Mouse (Mus musculus): ENCODE results near the gene Fdx1l. TPM values are rescaled to one million over a fixed set of nuclear protein-coding genes. Genes with fewer than 3 reads are reported as not detected.
A peak's percentile ranks its signal among the peaks of the same experiment; 100 is the strongest.

Gene Fdx1l
- polyA plus RNA-seq, 1 experiment = 20.9 TPM

DNA sequence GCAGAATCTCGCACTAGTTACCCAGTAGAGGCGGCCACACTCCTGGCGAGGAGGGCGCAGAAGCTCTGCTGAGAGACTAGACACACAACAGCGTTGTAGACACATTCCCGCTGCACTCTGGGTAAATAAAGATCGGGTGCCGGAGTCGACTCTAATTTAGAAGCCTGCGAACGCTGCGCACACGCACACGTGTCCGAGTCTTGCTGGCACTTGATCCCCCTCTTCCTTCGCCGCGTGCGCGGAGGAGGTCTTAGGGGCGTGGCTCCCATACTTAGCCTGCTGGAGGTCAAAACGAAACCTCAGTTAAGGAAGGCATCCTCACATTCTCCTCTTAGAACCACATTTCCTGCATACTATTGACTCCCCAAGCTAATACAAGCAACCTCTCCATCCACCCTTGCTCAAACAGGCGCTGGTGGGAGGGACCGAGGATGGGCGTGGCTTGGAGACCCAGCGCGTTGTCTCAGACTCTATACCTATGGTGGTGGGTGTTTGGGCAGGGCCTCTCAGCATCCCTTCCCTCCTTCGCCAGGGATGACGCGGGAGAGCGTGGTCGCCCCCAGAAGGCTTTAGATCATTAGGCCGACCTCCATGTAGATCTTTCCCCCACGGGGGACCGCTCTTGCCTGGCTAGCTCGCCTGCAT lies 42.0 kb downstream of the Fdx1l start:
- TF ChIP-seq POLR2A (IDR thresholded peaks at IDR 0.05; ENCODE audit: low read depth, low read length) = peak; percentile 55
- no peak for TF ChIP-seq CTCF (IDR thresholded peaks at IDR 0.05; ENCODE audit: borderline replicate concordance, insufficient read depth, low read length)
- Histone ChIP-seq H3K4me3 (ENCODE audit: insufficient read depth, low read length) (peak overlapping the region; percentile 49), H3K4me1 (ENCODE audit: control insufficient read depth, insufficient read depth, low read length) (no peaks in the 10 kb centered on the region), H3K27ac (ENCODE audit: insufficient read depth, low read length) (peak overlapping the region; percentile 34; the same call in 1 of the 2 replicates)

GRCm38 (mm10) chr9:21030781-21031250 lies 42.6 kb downstream of the Fdx1l start:
- no peaks in the 10 kb centered on the region for H3K4me1 ChIP-seq (ENCODE audit: control insufficient read depth, insufficient read depth, low read length)
- no peak for TF ChIP-seq CTCF (IDR thresholded peaks at IDR 0.05; ENCODE audit: borderline replicate concordance, insufficient read depth, low read length)
- no peak for TF ChIP-seq POLR2A (IDR thresholded peaks at IDR 0.05; ENCODE audit: low read depth, low read length)
- H3K4me3 ChIP-seq (ENCODE audit: insufficient read depth, low read length) = peak overlapping the region; percentile 49
- peak overlapping the region; percentile 34; the same call in 1 of the 2 replicates for H3K27ac ChIP-seq (ENCODE audit: insufficient read depth, low read length)

GRCm38 (mm10) chr9:21030055-21030600 lies 43.3 kb downstream of the Fdx1l start:
- Histone ChIP-seq H3K4me3 (ENCODE audit: insufficient read depth, low read length) (no peak overlapping the region), H3K4me1 (ENCODE audit: control insufficient read depth, insufficient read depth, low read length) (no peaks in the 10 kb centered on the region), H3K27ac (ENCODE audit: insufficient read depth, low read length) (no peak overlapping the region)
- no peak for TF ChIP-seq POLR2A (IDR thresholded peaks at IDR 0.05; ENCODE audit: low read depth, low read length)
- no peak for TF ChIP-seq CTCF (IDR thresholded peaks at IDR 0.05; ENCODE audit: borderline replicate concordance, insufficient read depth, low read length)

- no peak within 1 kb of the TSS for H3K27ac ChIP-seq (ENCODE audit: insufficient read depth, low read length)
- H3K4me3 ChIP-seq (ENCODE audit: insufficient read depth, low read length) = no peak within 1 kb of the TSS
- no peak for TF ChIP-seq POLR2A (IDR thresholded peaks at IDR 0.05; ENCODE audit: low read depth, low read length)
- TF ChIP-seq CTCF (IDR thresholded peaks at IDR 0.05; ENCODE audit: borderline replicate concordance, insufficient read depth, low read length) = peak; percentile 68
- no peaks in the 10 kb centered on the region for H3K4me1 ChIP-seq (ENCODE audit: control insufficient read depth, insufficient read depth, low read length)
These were observed 43.9 kb downstream of the Fdx1l start, which contains the start of gene Icam4 for GRCm38 (mm10) chr9:21029291-21030054. Gene Icam4, plus strand, starts transcription at chr9:21029373.

DNA sequence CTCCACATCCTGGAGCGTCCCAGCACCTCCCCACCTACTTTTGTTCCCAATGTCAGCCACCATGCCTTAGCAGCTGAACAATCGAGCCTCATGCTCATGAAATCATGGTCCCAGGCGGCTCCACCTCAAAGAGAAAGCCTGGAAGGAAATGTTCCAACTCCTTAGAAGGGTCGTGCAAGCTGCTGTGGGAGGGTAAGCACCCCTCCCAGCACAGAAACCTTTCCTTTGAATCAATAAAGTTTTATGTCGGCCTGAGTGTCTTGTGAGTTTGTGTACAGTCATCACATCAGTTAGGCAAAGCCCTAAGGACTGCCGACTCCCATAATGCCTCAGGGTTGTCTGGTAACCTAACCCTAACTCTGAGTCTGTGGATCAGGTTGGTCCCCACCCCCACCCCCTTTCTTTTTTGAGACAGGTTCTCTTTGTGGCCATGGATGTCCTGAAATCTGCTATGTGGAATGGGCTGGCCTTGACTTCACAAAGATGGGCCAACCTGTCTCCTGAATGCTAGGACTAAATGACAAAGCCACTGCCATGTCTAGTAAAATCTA lies 44.8 kb downstream of the Fdx1l start:
- Histone ChIP-seq H3K4me1 (ENCODE audit: control insufficient read depth, insufficient read depth, low read length) (no peaks in the 10 kb centered on the region), H3K4me3 (ENCODE audit: insufficient read depth, low read length) (no peak overlapping the region), H3K27ac (ENCODE audit: insufficient read depth, low read length) (no peak overlapping the region)
- no peak for TF ChIP-seq POLR2A (IDR thresholded peaks at IDR 0.05; ENCODE audit: low read depth, low read length)

DNA sequence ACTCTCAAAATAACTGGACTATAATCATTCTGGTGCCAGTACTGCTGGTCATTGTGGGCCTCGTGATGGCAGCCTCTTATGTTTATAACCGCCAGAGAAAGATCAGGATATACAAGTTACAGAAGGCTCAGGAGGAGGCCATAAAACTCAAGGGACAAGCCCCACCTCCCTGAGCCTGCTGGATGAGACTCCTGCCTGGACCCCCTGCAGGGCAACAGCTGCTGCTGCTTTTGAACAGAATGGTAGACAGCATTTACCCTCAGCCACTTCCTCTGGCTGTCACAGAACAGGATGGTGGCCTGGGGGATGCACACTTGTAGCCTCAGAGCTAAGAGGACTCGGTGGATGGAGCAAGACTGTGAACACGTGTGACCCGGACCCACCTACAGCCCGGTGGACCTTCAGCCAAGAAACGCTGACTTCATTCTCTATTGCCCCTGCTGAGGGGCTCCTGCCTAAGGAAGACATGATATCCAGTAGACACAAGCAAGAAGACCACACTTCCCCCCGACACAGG lies 45.6 kb downstream of the Fdx1l start:
- no peak overlapping the region for H3K4me3 ChIP-seq (ENCODE audit: insufficient read depth, low read length)
- TF ChIP-seq POLR2A (IDR thresholded peaks at IDR 0.05; ENCODE audit: low read depth, low read length) (no peak), CTCF (IDR thresholded peaks at IDR 0.05; ENCODE audit: borderline replicate concordance, insufficient read depth, low read length) (no peak)
- no peaks in the 10 kb centered on the region for H3K4me1 ChIP-seq (ENCODE audit: control insufficient read depth, insufficient read depth, low read length)
- no peak overlapping the region for H3K27ac ChIP-seq (ENCODE audit: insufficient read depth, low read length)

GRCm38 (mm10) chr9:21026849-21027248 lies 46.6 kb downstream of the Fdx1l start:
- no peak overlapping the region for H3K4me3 ChIP-seq (ENCODE audit: insufficient read depth, low read length)
- no peaks in the 10 kb centered on the region for H3K4me1 ChIP-seq (ENCODE audit: control insufficient read depth, insufficient read depth, low read length)
- no peak for TF ChIP-seq CTCF (IDR thresholded peaks at IDR 0.05; ENCODE audit: borderline replicate concordance, insufficient read depth, low read length)
- no peak for TF ChIP-seq POLR2A (IDR thresholded peaks at IDR 0.05; ENCODE audit: low read depth, low read length)
- no peak overlapping the region for H3K27ac ChIP-seq (ENCODE audit: insufficient read depth, low read length)

GRCm38 (mm10) chr9:21025258-21025810 lies 48.1 kb downstream of the Fdx1l start:
- no peak for TF ChIP-seq CTCF (IDR thresholded peaks at IDR 0.05; ENCODE audit: borderline replicate concordance, insufficient read depth, low read length)
- TF ChIP-seq POLR2A (IDR thresholded peaks at IDR 0.05; ENCODE audit: low read depth, low read length) = no peak
- Histone ChIP-seq H3K27ac (ENCODE audit: insufficient read depth, low read length) (no peak overlapping the region), H3K4me3 (ENCODE audit: insufficient read depth, low read length) (no peak overlapping the region), H3K4me1 (ENCODE audit: control insufficient read depth, insufficient read depth, low read length) (no peaks in the 10 kb centered on the region)

DNA sequence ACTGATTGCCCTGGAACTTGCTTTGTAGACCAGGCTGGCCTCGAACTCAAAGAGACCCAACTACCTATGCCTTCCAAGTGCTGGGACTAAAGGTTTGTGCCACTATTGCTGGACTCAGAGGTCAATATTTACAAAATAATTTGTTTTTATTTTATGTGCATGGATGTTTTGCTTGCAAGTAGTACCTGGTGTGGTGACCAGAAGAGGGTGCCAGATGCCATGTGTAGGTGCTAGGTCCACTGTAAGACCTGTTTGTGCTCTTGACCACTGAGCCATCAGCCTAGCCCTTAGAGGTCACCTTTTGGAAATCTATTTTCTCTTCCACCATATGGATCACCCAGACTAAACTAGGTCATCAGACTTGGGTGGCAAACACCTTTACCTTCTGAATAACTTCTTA lies 50.7 kb downstream of the Fdx1l start:
- TF ChIP-seq POLR2A (IDR thresholded peaks at IDR 0.05; ENCODE audit: low read depth, low read length) (no peak), CTCF (IDR thresholded peaks at IDR 0.05; ENCODE audit: borderline replicate concordance, insufficient read depth, low read length) (no peak; the same call in 1 of the 2 replicates)
- Histone ChIP-seq H3K4me3 (ENCODE audit: insufficient read depth, low read length) (no peak overlapping the region), H3K4me1 (ENCODE audit: control insufficient read depth, insufficient read depth, low read length) (no peaks in the 10 kb centered on the region), H3K27ac (ENCODE audit: insufficient read depth, low read length) (no peak overlapping the region)

All from embryonic fibroblast, embryonic 13.5 days (primary cell).